Mouse (Mus musculus) testis, postnatal 14 days (tissue): ENCODE results near the gene Map3k19.

Source experiments
- DNase-seq: peaks from one replicate; pipeline ENCODE4 v3.0.0; 2021; ENCODE audit warnings: low spot score

The Map3k19 gene

GRCm38 (mm10) chr1:127796752-127797151, 58.1 kb downstream of the Map3k19 start:
- DNase-seq, result no peak

DNA sequence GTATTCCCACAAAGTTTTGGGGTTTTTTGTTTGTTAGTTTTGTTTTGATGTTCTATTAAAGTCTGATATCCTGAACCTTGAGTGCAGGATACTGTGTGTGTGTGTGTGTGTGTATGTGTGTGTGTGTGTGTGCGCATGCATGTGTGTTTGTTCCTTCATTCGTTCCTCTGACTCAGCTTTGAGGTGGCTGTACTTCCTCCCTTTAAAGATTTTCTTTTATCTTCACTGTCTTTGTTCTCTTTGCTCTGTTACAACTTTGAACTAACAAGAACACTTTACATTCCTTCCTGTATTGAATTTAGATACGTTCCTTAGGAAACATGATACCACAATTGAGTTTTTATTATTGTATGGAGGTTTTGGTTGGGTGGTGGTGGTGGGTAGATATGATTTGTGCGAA, 58.5 kb downstream of the Map3k19 start:
- no peak for DNase-seq

DNA sequence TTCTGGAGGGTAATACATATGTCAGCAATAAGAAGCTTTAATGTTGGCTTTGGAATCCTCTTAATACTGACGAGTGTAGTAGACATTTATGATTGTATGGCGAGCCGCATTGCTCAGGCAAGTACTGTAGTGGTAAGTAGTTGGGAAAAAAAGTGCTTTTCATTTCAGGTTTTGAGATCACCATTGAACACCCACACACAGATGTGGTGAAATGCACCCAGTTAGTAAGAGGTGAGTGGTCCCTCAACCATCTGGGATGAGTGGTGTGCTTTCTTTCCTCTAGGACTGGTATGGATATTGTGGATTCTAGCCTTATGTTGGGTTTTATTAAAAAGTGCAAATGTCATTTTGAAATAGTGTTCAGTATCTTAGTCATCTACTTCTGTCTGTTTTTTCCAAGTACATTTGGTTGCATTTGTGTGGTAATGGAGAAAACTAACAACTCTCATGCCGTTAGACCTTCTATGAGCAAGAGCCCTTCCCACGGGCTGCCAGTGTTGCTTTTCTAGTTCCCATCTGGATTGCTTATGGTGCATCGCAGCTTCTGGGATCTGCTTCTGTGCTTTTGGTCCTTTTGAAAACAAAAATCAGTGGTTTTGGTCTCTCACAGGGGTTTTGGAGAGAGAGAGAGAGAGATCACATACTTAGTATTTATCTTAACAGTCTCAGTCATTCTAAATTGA, 59.6 kb downstream of the Map3k19 start:
- DNase-seq, result no peak

- DNase-seq, result no peak
These were observed 61.4 kb downstream of the Map3k19 start for GRCm38 (mm10) chr1:127793459-127793858.

DNA sequence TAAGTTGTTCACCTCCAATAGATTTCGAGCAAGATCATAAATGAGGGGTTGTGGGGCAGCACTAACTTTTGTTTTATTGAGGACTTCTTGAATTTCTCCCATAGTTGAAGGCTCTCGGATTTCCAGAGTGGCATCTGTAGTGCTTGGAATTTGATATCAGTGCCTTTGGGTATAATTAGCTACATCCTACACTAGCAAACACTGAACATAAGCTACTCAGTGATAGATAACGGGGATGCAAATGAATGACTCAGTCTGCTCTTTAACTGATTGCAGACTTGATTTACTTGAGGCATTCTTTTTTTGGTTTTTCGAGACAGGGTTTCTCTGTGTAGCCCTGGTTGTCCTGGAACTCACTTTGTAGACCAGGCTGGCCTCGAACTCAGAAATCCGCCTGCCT, 65.9 kb downstream of the Map3k19 start:
- DNase-seq, result no peak

GRCm38 (mm10) chr1:127785882-127786281, 68.9 kb downstream of the Map3k19 start:
- DNase-seq, result no peak

DNA sequence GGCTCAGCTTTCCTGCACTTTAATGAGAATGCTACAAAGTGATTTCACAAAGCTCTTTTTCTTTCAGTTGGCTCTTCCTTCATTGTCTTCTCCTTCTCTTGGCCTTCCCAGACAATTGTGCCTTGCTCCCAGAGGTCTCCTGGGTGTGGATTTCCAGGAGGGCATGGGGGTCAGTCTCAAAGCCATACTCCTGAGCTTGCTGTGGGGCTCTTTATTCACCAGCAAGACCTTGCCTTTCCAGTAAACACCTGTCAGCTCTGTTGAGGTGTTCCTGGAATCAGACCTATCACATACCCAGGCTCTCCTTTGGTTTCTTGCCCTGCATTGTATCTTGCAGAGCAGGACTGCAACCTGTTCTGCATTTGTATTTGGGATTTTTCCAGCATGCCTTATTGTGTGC, 71.0 kb downstream of the Map3k19 start:
- no peak for DNase-seq

DNA sequence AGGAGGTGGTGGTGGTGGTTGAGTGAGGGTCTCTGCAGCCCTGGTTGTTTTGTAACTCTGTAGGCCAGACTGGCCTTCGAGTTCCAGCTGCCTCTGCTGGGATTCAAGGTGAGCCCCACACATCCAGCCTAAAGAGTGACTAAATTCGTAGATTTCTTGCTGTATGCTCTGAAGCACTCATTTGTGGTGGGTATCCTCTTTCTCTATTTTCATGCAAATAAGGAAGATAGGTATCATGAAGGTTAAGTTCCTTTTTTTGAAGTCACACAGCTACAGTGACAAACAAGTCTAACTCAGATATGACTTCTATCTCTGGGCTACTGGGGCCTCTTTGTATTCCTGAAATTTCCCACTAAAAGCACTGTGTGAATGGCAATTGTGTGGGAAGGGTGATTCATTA, 74.0 kb downstream of the Map3k19 start:
- DNase-seq, result no peak

GRCm38 (mm10) chr1:127780142-127780541, 74.7 kb downstream of the Map3k19 start:
- DNase-seq, result no peak

DNA sequence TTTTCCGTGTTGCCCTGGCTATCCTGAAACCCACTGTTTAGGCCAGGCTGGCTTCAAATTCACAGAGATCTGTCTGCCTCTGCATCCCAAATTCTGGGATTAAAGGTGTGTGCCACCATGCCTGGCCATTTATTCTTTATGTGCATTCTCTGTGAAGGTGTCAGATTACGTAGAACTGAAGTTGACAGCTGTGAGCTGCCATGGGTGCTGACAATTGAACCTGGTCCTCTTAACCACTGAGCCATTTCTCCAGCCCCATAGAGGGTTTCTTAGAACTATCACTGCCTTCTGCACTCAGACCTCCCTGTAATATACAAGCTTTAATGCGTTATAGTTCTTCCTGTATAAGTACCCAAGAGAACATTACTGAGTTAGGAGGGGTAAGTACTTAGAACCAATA, 76.2 kb downstream of the Map3k19 start:
- DNase-seq, result no peak

DNA sequence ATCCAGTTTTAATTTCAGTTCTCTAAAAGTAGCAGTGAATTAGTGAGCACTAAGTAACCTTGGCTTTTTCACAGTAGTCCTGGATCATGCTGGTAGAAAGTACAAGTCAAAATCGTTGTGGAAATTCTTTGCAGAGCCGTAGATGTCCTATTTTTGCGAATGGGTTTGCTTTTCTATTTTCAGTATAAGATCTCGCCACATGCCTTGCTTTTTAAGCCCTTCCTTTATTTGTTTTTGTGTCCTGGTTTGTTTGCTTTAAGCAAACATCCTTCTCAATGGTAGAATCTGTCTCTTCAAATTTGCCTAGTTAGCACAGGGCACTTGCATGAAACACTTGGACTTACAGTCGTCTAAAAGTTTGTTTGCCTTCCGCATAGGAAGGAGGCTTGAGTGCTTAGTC, 78.6 kb downstream of the Map3k19 start:
- no peak for DNase-seq

DNA sequence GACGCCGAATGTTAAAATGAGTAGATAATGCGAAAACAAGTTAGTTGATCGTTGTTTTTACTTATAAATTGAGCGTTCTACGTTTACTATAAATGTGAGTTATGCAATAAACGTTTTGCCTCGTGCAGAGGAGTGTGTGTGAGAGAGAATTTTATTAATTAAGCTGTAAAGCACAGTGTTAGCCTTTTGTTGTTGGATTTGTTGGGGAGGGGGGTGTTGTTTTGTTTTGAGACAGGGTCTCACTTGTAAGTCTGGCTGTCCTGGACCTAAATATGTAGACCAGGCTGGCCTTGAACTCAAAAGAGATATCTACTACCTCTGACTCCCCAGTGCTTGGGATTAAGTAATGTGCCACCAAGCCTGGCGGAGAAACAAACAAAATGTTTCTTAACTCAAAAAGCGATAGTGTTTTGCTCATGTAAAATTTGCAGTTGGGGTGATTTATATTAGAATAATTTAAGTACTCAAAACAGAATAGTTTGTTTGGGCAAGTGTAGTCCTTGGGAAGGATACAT, 79.6 kb downstream of the Map3k19 start:
- no peak for DNase-seq

DNA sequence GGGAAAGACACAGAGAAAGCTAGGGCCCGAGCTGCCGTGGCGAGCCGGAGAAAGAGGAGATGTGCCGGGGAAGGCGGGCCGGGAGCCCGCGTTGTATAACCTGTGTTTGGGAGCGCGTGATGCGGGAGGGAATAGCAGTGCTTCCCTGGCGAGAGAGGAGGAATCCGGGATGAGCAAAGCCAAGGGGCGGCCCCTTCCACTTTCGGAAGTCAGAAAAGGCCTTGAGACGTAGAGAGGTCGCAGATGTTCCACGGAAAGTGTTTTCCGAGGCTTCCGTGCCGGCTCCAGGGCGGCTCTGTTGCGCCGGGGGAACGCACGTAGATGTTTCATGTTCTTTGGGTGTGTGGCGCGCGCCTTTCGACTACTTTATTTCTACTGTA, 80.3 kb downstream of the Map3k19 start:
- peak; percentile 74 for DNase-seq

- DNase-seq, result peak; percentile 100
These were observed 80.9 kb downstream of the Map3k19 start, which contains the start of gene Ccnt2 for GRCm38 (mm10) chr1:127773803-127774500. TSS of gene Ccnt2 (plus strand) at chr1:127774164.

GRCm38 (mm10) chr1:127773198-127773802, 81.5 kb downstream of the Map3k19 start:
- DNase-seq, result peak; percentile 15

DNA sequence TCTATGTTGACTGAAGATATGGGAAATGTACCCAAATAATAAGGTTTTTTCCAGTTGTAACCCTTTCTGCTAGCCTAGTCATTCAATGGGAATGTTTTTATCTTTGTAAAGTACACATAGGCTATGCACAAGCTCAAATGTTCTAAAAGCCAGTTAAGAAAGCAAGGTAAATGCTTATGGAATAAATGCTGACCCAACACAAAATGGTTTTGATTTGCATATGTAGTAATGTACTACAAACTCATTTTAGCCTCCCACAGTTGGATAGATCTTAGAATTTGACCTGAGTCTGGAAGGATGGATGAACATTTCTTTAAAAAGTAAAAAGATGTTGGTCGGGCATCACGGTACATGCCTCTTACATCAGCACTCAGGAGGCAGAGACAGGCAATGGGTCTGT, 88.1 kb downstream of the Map3k19 start:
- no peak for DNase-seq

GRCm38 (mm10) chr1:127765468-127765867, 89.4 kb downstream of the Map3k19 start:
- DNase-seq, result no peak
